8 mouse cellular contexts compared by ENCODE assay signal in the genomic region with DNA sequence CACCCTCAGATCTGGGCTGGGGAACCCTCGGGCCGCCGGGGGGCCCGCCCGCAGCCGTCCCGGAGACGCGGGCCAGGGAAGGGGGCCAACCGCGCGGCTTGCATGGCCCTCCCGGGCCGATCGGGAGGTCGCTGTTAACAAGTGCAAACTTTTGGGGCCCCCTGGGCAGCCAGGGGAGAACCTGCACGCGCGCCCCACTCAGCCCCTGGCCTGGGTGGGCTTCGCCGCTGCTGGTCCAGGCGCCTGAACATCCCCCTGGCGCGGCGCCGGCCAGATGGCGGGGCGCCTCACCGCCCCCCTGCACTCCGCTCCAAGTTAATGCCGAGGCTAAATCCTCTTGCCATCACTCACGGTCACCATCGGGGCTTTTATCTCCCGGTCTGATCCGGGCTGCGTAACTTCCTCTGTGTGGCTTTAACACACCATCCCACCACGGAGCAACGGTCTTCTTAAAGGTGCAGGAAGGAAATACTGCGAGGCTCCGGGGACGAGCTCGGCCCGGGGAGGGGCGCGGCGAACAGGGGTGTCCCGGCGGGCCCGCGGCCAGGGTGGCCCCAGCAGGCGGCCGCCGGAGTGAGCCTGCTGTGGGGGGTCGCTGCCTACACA. TPM values are rescaled to one million over a fixed set of nuclear protein-coding genes. Genes with fewer than 3 reads are reported as not detected.
A peak's percentile ranks its signal among the peaks of the same experiment; 100 is the strongest.
DNase-seq lines count a peak whose midpoint lies in the region; ATAC-seq and TF ChIP-seq lines count a peak whose summit lies in the region.

A gene (minus strand): TSS at position 407 of the 606 bp plus-strand sequence.

- intact Hi-C loops in heart, postnatal 25 days (cut with DNase I): loop anchor here (5.0 kb wide), 1 partner anchor 95 kb away; a partner anchor contains a TSS

- no peaks in the 10 kb centered on the region for H3K9me3 ChIP-seq in ES-Bruce4 (replicated peaks; ENCODE audit: control insufficient read depth, insufficient read depth, low read length, poor library complexity, severe bottlenecking)
- H3K9me3 ChIP-seq in forebrain, embryonic 13.5 days (replicated peaks): no peaks in the 10 kb centered on the region
- H3K9me3 ChIP-seq in neural tube, embryonic 15.5 days (replicated peaks): no peaks in the 10 kb centered on the region

- DNase-seq in adrenal gland, adult 18-20 months (ENCODE audit: low spot score in 2 of 2): peak; percentile 71 to 79
- peak; percentile 36 for DNase-seq in heart, postnatal 25 days (ENCODE audit: low spot score)
- DNase-seq in kidney, postnatal 4 days: peak; percentile 55 to 72
- peak; percentile 58 to 70 for DNase-seq in lung, adult 18-20 months
- no peak for DNase-seq in adipocyte (ENCODE audit: low spot score)

- ATAC-seq in forebrain, embryonic 13.5 days: peak; percentile 39
- peak; percentile 61 for ATAC-seq in neural tube, embryonic 15.5 days (ENCODE audit: low FRiP score)

- H3K9ac ChIP-seq in ES-Bruce4 (ENCODE audit: low read depth, poor library complexity, severe bottlenecking): peak within 1 kb of the TSS; percentile 69
- H3K9ac ChIP-seq in forebrain, embryonic 13.5 days: peak within 1 kb of the TSS; percentile 80
- peak within 1 kb of the TSS; percentile 42 for H3K9ac ChIP-seq in neural tube, embryonic 15.5 days (replicated peaks)

- H3K4me3 ChIP-seq in ES-Bruce4 (ENCODE audit: low read depth, low read length): peak within 1 kb of the TSS; percentile 31
- peak within 1 kb of the TSS; percentile 68 for H3K4me3 ChIP-seq in forebrain, embryonic 13.5 days
- H3K4me3 ChIP-seq in neural tube, embryonic 15.5 days (replicated peaks): peak within 1 kb of the TSS; percentile 46

- no peak for TF ChIP-seq CTCF in ES-Bruce4 (IDR thresholded peaks at IDR 0.05; ENCODE audit: low read depth, low read length)

- no peak for TF ChIP-seq POLR2A in ES-Bruce4 (IDR thresholded peaks at IDR 0.05; ENCODE audit: insufficient read depth, low read length)

- peaks cover 37% of the 10 kb centered on the region for H3K27me3 ChIP-seq in ES-Bruce4 (ENCODE audit: control insufficient read depth, insufficient read depth, low read length, poor library complexity, severe bottlenecking)
- peaks cover 68% of the 10 kb centered on the region for H3K27me3 ChIP-seq in forebrain, embryonic 13.5 days
- peaks cover 56% of the 10 kb centered on the region for H3K27me3 ChIP-seq in neural tube, embryonic 15.5 days (replicated peaks)

- H3K4me2 ChIP-seq in forebrain, embryonic 13.5 days: peak within 1 kb of the TSS; percentile 97
- H3K4me2 ChIP-seq in neural tube, embryonic 15.5 days: peak within 1 kb of the TSS; percentile 95

- no peak within 1 kb of the TSS for H3K27ac ChIP-seq in ES-Bruce4 (ENCODE audit: insufficient read depth, low read length)
- peak within 1 kb of the TSS; percentile 89 for H3K27ac ChIP-seq in forebrain, embryonic 13.5 days
- peak within 1 kb of the TSS; percentile 46 for H3K27ac ChIP-seq in neural tube, embryonic 15.5 days (replicated peaks)

- no peaks in the 10 kb centered on the region for H3K4me1 ChIP-seq in ES-Bruce4 (ENCODE audit: control insufficient read depth, insufficient read depth, low read length)
- H3K4me1 ChIP-seq in forebrain, embryonic 13.5 days: peaks cover 66% of the 10 kb centered on the region
- peaks cover 49% of the 10 kb centered on the region for H3K4me1 ChIP-seq in neural tube, embryonic 15.5 days

- 1% methylated on average over 52 of the region's 54 CpGs for WGBS in forebrain, embryonic 13.5 days
- WGBS in neural tube, embryonic 15.5 days: under 1% methylated on average over 53 of the region's 54 CpGs

- H3K36me3 ChIP-seq in ES-Bruce4 (ENCODE audit: control insufficient read depth, insufficient read depth, low read length, poor library complexity, severe bottlenecking): no peaks in the 10 kb centered on the region
- no peaks in the 10 kb centered on the region for H3K36me3 ChIP-seq in forebrain, embryonic 13.5 days (ENCODE audit: poor library complexity, severe bottlenecking)
- H3K36me3 ChIP-seq in neural tube, embryonic 15.5 days: no peaks in the 10 kb centered on the region

- no peak for TF ChIP-seq EP300 in ES-Bruce4 (IDR thresholded peaks at IDR 0.05; ENCODE audit: insufficient read depth, low read depth, low read length)

RNA-seq across cellular contexts. Expression of the gene that starts here (rescaled TPM):
- polyA plus RNA-seq in ES-Bruce4 (2011; ENCODE audit: insufficient read depth, insufficient read length, low read depth, missing spikeins): 0.30 TPM in 1 of 2 replicates, not detected in the other
- 10 to 100 TPM; 35.6 to 63.7 TPM for total RNA-seq in adrenal gland, adult 18-20 months (2021)
- 6.2 and 8.4 TPM in 2 replicates for polyA plus RNA-seq in forebrain, embryonic 13.5 days (2015; fragmentation: Nextera tagmentation; extraction: Ambion mirVana)
- 1 to 10 TPM; 4.6 to 5.8 TPM for total RNA-seq in heart, postnatal 25 days (2021)
- polyA plus RNA-seq in neural tube, embryonic 15.5 days (2015; fragmentation: Nextera tagmentation; extraction: Ambion mirVana): 1.3 and 1.7 TPM in 2 replicates

Comparison
In these comparisons a context has a peak if more than half of its experiments do, and no peak if none do; other contexts are left out.
1. RNA of the gene that starts here (total RNA-seq): 35.6 to 63.7 TPM in adrenal gland, adult 18-20 months; 4.6 to 5.8 TPM in heart, postnatal 25 days; every median in the first group is over 4 times any median in the second.
2. Peak in every context shown above with its lines, with median percentiles within 50 percentile points of each other: H3K4me3 ChIP-seq and H3K9ac ChIP-seq.